Mouse (Mus musculus) hindbrain, embryonic 12.5 days (tissue): Measurements from ENCODE around the gene Arfgap1. TPM values are rescaled to one million over a fixed set of nuclear protein-coding genes. Genes with fewer than 3 reads are reported as not detected.

Source experiments
- ATAC-seq: fragments of 200-750 bp; cut with Nextera tagmentation; 2 replicates; pipeline ENCODE4 v1.8.0; 2017; ENCODE audit warnings: moderate TSS enrichment; ENCODE audit not compliant: low FRiP score
- H3K27ac ChIP-seq: fragments of 300-500 bp; sonication (generic); 2 replicates; pipeline ENCODE4 v1.5.1; 2016; ENCODE audit warnings: mild to moderate bottlenecking
- H3K27me3 ChIP-seq: fragments of 300-500 bp; sonication (generic); 2 replicates; pipeline ENCODE4 v1.6.1; 2016; ENCODE audit warnings: mild to moderate bottlenecking
- H3K36me3 ChIP-seq: fragments of 300-500 bp; sonication (generic); 2 replicates; pipeline ENCODE4 v1.6.1; 2016; ENCODE audit warnings: mild to moderate bottlenecking
- H3K4me1 ChIP-seq: fragments of 300-500 bp; sonication (generic); 2 replicates; pipeline ENCODE4 v1.6.1; 2016
- H3K4me2 ChIP-seq: fragments of 300-500 bp; sonication (generic); replicated peaks from 2 replicates; pipeline ENCODE4 v1.6.1; 2016; ENCODE audit warnings: mild to moderate bottlenecking
- H3K4me3 ChIP-seq: fragments of 300-500 bp; sonication (generic); 2 replicates; pipeline ENCODE4 v1.5.1; 2016; ENCODE audit warnings: mild to moderate bottlenecking
- H3K9ac ChIP-seq: fragments of 300-500 bp; sonication (generic); 2 replicates; pipeline ENCODE4 v1.6.1; 2016; ENCODE audit warnings: mild to moderate bottlenecking, moderate library complexity
- H3K9me3 ChIP-seq: fragments of 300-500 bp; sonication (generic); replicated peaks from 2 replicates; pipeline ENCODE4 v1.6.1; 2016; ENCODE audit warnings: mild to moderate bottlenecking
- WGBS: fragments of 180-500 bp; shearing (Covaris S2); methylation state at CpG from one replicate; pipeline ENCODE4 v1.1.7; 2016; 5-methylcytosine and 5-hydroxymethylcytosine counted together
- polyA plus RNA-seq: library from polyadenylated mRNA; unstranded; fragments of >200 nt; fragmentation: Nextera tagmentation; extraction: Ambion mirVana; gene quantifications from 2 replicates; pipeline ENCODE4 v1.2.1, GENCODE M21; 2016

Arfgap1 gene
- 100 TPM in 2 replicates for polyA plus RNA-seq

DNA sequence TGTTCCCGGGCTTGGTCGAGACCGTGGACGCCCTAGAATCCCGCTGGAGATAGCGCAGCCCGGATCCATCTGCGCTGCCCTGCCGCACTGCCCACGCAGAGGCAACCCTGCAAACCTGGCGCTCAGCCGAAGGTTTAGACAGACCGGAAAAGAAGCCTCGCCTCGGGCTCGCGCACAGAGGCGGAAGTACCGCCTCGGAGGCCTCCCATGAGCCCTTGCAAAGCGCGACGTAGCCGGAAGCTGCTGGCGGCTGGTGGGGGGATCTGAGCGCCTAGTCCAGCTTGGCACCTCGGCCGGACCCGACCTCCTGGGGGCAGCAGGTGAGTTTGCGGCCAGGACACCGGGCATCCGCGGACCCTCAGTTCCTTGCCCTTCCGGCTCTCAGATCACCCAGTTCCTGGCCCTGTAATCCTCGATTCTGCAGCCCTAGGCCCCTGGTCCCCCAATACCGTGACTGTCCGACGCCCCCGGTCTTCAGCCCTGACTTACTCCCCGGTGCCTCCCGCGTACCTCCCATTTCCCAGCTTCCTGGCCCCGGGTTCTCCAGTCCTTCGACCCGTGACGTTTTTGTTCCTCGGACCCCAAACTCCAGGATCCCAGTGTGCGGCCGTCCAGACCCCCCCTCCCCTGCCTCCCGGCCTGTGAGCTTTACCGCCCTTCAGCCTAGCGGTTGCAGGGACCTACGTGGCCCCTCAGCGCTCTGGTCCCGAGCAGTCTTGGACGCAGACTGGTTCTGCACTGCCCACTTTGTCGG, at the start of gene Arfgap1:
Arfgap1 (plus strand) TSS at position 216 of the 754 bp plus-strand sequence.
- H3K4me2 ChIP-seq = peak within 1 kb of the TSS; percentile 97
- H3K9ac ChIP-seq = peak within 1 kb of the TSS; percentile 94
- WGBS = under 1% methylated on average over 56 of the region's 57 CpGs
- H3K9me3 ChIP-seq = no peaks in the 10 kb centered on the region
- H3K27ac ChIP-seq = peak within 1 kb of the TSS; percentile 86
- H3K27me3 ChIP-seq = no peaks in the 10 kb centered on the region
- H3K4me1 ChIP-seq = peaks cover 22% of the 10 kb centered on the region
- peak within 1 kb of the TSS; percentile 86 for H3K4me3 ChIP-seq
- peak; percentile 93 for ATAC-seq
- peaks cover 31% of the 10 kb centered on the region for H3K36me3 ChIP-seq

DNA sequence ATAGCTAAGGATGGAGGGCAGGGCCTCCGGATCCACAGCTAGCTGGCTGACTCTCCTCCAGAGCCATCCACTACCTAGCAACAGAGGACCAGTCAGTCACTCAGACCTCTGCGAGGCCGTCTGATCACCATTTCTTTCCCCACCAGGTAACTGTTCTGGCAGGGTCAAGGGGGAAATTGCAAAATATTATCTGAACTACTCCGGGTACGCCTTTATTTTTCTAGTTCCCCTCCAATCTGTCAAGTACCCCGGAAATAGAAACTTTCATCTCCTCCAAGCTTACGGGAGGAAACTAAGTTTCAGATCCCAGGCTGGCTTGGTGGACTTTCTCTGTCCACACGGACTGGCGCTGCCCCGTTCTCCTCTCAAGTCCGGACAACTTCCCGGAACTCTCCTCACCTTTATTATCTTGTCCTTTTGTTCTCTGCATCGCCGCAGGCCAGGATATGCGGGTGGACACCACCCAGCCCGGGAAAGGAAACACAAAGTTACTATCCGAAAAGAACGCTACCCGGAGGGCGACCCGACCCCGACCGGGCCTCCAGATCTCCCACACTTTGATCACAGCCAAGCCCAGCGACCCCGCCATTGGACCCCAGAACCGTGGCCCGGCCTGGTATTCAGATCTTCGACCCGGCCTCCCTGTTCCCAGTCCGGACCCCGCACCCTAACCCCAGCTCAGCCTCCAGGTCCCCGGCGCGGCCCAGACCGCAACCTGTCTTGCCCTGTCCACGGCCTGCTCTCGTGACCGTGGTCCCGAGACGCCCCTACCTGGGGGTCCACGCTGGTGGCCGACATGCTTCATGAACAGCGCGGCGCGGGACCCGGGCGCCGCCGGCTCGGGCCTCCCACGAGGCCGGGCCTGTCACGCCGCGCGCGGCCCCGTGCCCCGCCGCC, 46.9 kb upstream of the Arfgap1 start:
- Histone ChIP-seq H3K4me3 (peak overlapping the region; percentile 100), H3K9me3 (no peaks in the 10 kb centered on the region), H3K36me3 (peaks cover 33% of the 10 kb centered on the region), H3K9ac (peak overlapping the region; percentile 98), H3K27ac (peak overlapping the region; percentile 70), H3K4me1 (peaks cover 26% of the 10 kb centered on the region), H3K4me2 (peak overlapping the region; percentile 86), H3K27me3 (no peaks in the 10 kb centered on the region)
- WGBS = 1% methylated on average over 61 of the region's 61 CpGs
- ATAC-seq = peak; percentile 74

DNA sequence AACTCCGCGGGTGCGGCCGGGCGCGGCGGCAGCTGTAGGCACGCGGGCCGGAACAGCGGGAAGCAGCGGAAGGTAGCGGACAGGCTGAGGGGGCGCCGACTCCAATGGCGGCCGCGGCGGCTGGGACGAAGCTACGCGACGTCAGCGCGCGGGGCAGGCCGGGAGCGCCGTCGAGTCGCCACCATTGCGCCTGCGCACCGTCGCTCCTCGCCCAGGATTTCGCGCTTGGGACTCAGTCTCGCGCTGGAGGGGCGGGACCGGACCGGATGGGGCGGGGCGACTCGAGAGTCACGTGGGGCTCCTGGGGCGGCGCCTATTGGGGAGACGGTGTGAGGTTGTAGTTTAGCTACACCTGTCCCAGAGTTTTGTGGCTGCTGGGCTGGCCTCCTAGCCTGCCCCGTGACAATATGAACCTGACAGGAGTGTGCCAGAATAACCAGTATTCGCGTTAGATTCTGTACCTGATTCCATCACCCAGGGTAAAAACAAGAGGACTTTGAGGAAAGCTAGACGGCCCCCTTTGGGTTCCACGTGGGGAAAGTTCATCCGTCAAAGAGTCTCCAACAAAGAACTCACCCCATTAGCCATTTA, 46.1 kb upstream of the Arfgap1 start, which contains the start of gene Ythdf1:
Ythdf1 (minus strand) TSS at position 140 of the 591 bp plus-strand sequence.
- Histone ChIP-seq H3K4me3 (peak within 1 kb of the TSS; percentile 100), H3K36me3 (peaks cover 27% of the 10 kb centered on the region), H3K27ac (peak within 1 kb of the TSS; percentile 70), H3K4me1 (peaks cover 24% of the 10 kb centered on the region), H3K27me3 (no peaks in the 10 kb centered on the region), H3K9me3 (no peaks in the 10 kb centered on the region), H3K9ac (peak within 1 kb of the TSS; percentile 98), H3K4me2 (peak within 1 kb of the TSS; percentile 86)
- ATAC-seq = peak; percentile 94
- under 1% methylated on average over 52 of the region's 56 CpGs for WGBS

DNA sequence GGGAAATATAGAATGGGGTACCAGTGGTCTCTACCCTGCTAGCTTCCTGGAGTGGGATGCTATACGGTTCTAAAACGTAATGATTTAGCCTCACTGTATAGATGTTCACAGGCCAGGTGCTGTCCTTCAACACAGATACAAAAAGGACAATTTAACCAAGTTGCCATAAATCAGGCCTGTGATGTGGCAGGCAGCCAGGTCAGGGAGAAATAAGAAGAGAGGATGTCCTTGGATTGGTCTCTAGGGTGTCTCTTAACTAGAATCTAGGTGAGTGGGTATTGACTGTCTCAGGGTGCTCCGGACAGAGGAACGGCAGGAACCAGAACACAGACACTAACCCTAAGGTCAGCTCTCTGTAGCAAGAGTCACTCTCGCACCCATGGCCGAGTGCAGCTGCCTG, 44.3 kb upstream of the Arfgap1 start:
- Histone ChIP-seq H3K9ac (no peak overlapping the region), H3K36me3 (peaks cover 11% of the 10 kb centered on the region), H3K27me3 (no peaks in the 10 kb centered on the region), H3K4me1 (peaks cover 22% of the 10 kb centered on the region), H3K4me3 (no peak overlapping the region), H3K4me2 (no peak overlapping the region), H3K27ac (no peak overlapping the region), H3K9me3 (no peaks in the 10 kb centered on the region)
- no peak for ATAC-seq
- WGBS = 91% methylated on average over 6 of the region's 6 CpGs

DNA sequence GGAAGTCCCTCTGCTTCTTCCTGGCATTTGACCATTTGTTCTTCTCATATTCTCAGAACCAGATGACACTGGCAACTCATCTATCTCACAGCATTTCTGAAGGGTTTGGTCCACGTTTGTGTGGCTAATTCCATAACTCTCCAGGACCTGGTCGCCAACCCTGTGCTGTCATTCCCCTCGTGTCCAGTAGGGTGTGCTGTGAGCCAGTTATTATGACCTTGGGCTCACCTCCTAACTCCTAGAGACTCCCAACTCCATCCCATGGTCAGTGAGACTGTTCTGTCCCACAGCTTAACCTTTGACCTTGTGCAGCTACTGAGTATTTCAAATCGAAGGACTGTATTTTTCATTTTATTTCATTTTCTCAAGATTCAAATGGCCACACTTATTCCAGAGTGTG, 41.8 kb upstream of the Arfgap1 start:
- Histone ChIP-seq H3K27ac (no peak overlapping the region), H3K27me3 (no peaks in the 10 kb centered on the region), H3K36me3 (no peaks in the 10 kb centered on the region), H3K4me1 (peaks cover 11% of the 10 kb centered on the region), H3K9me3 (no peaks in the 10 kb centered on the region), H3K9ac (no peak overlapping the region), H3K4me3 (no peak overlapping the region), H3K4me2 (no peak overlapping the region)
- ATAC-seq = no peak
- WGBS = 9% methylated on average over 4 of the region's 4 CpGs

DNA sequence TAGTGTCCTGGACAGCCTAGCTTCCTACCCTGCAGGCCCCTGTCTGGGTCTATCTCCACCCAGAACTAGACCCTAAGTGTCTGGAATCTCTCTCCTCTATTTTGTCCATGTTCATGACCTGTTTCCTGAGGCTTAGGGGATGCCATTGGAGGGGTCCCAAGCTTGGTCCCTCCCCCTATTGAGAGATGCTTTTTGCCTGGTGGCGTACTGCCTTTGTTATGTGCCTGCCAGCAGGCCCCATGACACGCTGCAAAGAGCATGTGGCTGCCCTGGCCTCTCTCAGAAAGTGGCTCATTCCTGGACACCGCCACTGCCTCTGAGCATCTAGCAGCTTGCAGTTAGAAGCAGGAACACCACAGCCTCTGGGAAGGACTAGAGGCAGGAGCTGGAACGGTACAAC, 38.3 kb upstream of the Arfgap1 start, which contains the start of gene Birc7:
Birc7 (plus strand) TSS at position 301 of the 400 bp plus-strand sequence.
- H3K4me3 ChIP-seq = no peak within 1 kb of the TSS
- no peaks in the 10 kb centered on the region for H3K9me3 ChIP-seq
- no peak within 1 kb of the TSS for H3K4me2 ChIP-seq
- 0 out of 2 replicates have a peak within 1 kb of the TSS, but pooled peaks have one; percentile 19 for H3K9ac ChIP-seq
- ATAC-seq = no peak
- peaks cover 13% of the 10 kb centered on the region for H3K4me1 ChIP-seq
- no peaks in the 10 kb centered on the region for H3K27me3 ChIP-seq
- WGBS = 45% methylated on average over 4 of the region's 4 CpGs
- H3K36me3 ChIP-seq = no peaks in the 10 kb centered on the region
- H3K27ac ChIP-seq = 0 out of 2 replicates have a peak within 1 kb of the TSS, but pooled peaks have one; percentile 4

DNA sequence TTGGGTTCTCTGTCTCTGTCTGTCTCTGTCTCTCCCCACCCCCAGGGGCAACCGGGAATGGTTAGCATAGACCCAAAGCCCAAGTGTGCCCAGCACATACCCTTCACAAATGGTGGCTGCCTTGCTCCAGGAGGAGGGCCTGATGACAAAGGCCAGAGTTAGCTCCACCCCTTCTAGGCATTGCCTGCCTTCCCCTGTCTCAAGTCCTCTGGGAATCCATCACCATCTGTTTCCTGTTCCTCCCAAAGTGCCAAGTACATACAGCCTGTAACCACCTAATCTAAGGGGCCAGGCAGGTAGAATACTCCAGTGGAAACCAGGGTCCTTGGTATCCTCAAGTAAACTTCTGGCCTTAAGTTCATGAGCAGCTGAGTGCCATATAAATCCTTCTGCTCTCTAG, 34.6 kb upstream of the Arfgap1 start:
- 81% methylated on average over 1 of the region's 1 CpGs for WGBS
- Histone ChIP-seq H3K4me3 (no peak overlapping the region), H3K9me3 (no peaks in the 10 kb centered on the region), H3K4me1 (peaks cover 17% of the 10 kb centered on the region), H3K9ac (no peak overlapping the region), H3K36me3 (peaks cover 12% of the 10 kb centered on the region; the same call in 1 of the 2 replicates), H3K27ac (no peak overlapping the region), H3K4me2 (no peak overlapping the region), H3K27me3 (no peaks in the 10 kb centered on the region)
- no peak for ATAC-seq

DNA sequence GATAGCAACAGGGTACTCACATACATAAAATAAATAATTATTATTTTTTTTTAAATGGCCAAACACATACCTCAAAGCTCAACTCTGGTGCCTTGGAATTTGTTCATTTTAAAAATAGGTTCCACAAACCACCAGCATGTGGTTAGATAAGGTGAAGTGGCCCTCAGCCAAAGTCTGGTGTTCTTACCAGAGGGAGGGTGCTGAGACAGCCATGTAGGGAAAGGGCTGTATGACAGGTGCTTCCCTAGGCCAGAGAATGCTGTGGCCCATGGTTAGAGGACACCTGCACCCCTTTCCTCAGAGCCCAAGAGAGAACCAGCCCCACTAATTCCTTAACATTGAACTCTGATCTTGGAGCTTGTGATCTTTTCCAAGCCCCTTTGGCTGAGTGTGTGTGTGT, 26.8 kb upstream of the Arfgap1 start:
- no peak overlapping the region for H3K4me2 ChIP-seq
- no peak for ATAC-seq
- H3K27ac ChIP-seq = no peak overlapping the region
- peaks cover 27% of the 10 kb centered on the region for H3K36me3 ChIP-seq
- H3K27me3 ChIP-seq = no peaks in the 10 kb centered on the region
- H3K9ac ChIP-seq = no peak overlapping the region
- H3K4me1 ChIP-seq = peaks cover 3% of the 10 kb centered on the region; the same call in 1 of the 2 replicates
- H3K9me3 ChIP-seq = no peaks in the 10 kb centered on the region
- H3K4me3 ChIP-seq = no peak overlapping the region

DNA sequence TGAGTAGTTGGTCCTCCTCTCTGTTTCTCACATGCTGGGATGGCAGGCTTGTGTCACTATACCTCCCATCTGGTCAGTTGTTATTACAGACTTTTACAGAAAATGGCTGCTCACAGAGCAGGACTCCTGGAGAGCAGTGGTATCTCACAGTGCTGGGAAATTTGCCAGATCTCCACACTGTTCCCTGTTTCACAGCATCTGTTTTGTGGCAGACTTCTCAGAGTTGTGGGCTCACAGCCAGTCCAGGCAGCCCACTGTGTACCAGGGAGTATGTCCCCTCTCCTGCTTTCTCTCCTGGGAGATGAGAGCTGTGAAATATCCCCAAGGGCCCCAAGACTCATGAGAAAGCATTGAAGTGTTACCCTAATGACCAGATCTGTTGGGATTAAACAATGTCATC, 25.2 kb upstream of the Arfgap1 start:
- no peak overlapping the region for H3K4me3 ChIP-seq
- H3K27ac ChIP-seq = no peak overlapping the region
- peaks cover 27% of the 10 kb centered on the region for H3K36me3 ChIP-seq
- H3K9me3 ChIP-seq = no peaks in the 10 kb centered on the region
- ATAC-seq = no peak
- no peaks in the 10 kb centered on the region for H3K4me1 ChIP-seq
- H3K9ac ChIP-seq = no peak overlapping the region
- no peak overlapping the region for H3K4me2 ChIP-seq
- no peaks in the 10 kb centered on the region for H3K27me3 ChIP-seq

DNA sequence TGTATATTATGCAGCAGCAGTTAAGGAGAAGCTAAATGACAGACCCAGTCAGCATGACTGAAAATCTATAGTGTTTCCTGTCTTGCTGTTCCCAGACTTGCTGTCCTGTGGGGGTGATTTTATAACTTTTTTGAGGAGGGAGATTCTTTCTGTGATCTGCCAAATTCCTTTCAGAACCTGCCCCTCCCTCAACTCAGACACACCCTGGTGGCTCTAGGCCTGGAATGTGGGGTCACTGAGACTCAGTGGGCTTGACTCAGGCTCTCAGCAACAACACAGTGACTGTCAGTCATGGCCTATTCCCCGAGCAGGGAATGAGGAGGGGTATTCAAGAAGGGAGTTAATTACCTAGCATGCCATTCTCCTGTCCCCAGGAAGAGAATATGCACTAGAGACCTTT, 17.1 kb upstream of the Arfgap1 start:
- Histone ChIP-seq H3K9ac (no peak overlapping the region), H3K4me3 (no peak overlapping the region), H3K4me2 (no peak overlapping the region), H3K27me3 (no peaks in the 10 kb centered on the region), H3K4me1 (peaks cover 48% of the 10 kb centered on the region), H3K27ac (no peak overlapping the region), H3K9me3 (no peaks in the 10 kb centered on the region), H3K36me3 (no peaks in the 10 kb centered on the region)
- ATAC-seq = no peak
- WGBS = 24% methylated on average over 1 of the region's 1 CpGs

DNA sequence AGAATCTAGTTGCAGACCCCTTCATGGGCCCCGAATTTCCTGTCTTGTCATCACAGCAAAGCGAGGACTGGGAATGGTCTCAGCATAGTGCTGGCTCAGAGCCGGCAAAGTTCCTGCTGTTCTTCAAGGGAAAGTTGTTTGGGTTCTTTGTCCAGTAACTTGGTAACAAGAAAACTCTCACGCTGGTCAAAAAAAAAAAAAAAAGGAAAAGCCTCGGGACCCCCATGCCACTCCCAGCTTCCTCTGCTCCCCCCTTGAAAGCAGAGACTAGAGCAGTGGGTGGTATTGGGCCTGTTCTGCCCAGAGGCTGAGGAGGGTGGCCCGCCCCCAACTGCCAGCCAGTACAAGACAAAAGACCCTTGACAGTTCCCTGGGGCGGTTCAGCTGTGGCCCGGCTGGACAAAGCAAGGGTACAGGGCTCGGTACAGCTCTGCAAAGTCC, 14.3 kb upstream of the Arfgap1 start:
- Histone ChIP-seq H3K9me3 (no peaks in the 10 kb centered on the region), H3K4me1 (peaks cover 54% of the 10 kb centered on the region)
- ATAC-seq = peak; percentile 54

DNA sequence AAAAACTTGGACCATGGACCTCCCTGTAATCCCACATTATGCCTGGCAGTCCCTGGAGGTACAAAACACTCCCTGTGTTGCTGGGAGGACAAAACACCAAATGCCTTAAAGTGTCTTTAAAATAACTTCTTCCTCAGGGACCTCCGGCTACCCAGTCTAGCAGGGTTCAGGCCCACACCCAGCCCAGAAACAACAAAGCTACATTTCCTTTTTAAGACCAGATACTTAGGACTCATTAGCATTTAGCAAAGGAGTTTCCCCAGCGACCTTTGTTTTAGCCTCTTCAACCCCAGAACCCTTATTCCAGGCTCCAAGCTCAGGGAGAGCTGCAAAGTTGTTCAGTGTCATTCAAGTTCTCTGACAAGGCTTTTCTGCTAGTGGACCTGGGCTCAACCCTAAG, 13.4 kb upstream of the Arfgap1 start:
- WGBS = 16% methylated on average over 2 of the region's 2 CpGs
- Histone ChIP-seq H3K36me3 (no peaks in the 10 kb centered on the region), H3K9me3 (no peaks in the 10 kb centered on the region), H3K4me3 (peak overlapping the region; percentile 64), H3K27me3 (no peaks in the 10 kb centered on the region), H3K9ac (peak overlapping the region; percentile 83), H3K27ac (peak overlapping the region; percentile 96), H3K4me1 (peaks cover 54% of the 10 kb centered on the region), H3K4me2 (peak overlapping the region; percentile 61)
- ATAC-seq = no peak

More for the DNA sequence above, 14.3 kb upstream of the Arfgap1 start:
- H3K27me3 ChIP-seq = no peaks in the 10 kb centered on the region
- H3K27ac ChIP-seq = peak overlapping the region; percentile 96
- 2% methylated on average over 9 of the region's 9 CpGs for WGBS
- H3K4me3 ChIP-seq = peak overlapping the region; percentile 64
- no peaks in the 10 kb centered on the region for H3K36me3 ChIP-seq
- H3K4me2 ChIP-seq = peak overlapping the region; percentile 61
- H3K9ac ChIP-seq = peak overlapping the region; percentile 83
